Mouse (Mus musculus) frontal cortex, postnatal 14 days (tissue): ENCODE results near the gene Twist1.

Experiments used
- DNase-seq, 2 experiments: peaks; one replicate each; pipeline ENCODE4 v3.0.0; 2022; ENCODE audit warnings: low spot score in 2 of 2

Twist1 gene

DNA sequence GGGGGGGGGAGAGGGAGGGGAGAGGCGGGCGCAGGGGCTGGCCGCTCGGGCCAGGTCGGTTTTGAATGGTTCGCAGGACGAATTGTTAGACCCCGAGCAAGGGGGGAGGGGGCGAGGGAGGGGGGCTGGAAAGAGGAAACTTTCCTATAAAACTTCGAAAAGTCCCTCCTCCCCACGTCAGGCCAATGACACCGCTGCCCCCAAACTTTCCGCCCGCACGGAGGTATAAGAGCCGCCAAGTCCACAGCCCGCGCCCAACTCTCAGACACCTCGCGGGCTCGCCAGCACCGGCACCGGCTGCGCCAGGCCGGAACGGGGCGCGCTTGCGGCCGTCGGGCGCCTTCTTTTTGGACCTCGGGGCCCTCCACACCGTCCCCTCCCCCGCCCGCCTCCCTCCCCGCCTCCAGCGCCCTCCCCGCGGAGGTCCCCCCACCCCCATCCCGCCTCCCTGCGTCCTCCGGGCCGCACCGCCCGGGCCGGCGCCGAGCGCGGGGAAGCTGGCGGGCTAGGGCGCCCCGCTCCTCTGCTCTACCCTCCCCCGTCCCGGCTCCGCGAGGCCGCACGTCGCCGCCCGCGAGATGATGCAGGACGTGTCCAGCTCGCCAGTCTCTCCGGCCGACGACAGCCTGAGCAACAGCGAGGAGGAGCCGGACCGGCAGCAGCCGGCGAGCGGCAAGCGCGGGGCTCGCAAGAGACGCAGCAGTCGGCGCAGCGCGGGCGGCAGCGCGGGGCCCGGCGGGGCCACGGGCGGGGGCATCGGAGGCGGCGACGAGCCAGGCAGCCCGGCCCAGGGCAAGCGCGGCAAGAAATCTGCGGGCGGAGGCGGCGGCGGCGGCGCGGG is at the start of gene Twist1:
Gene Twist1 (plus strand): TSS at position 272 of the 841 bp plus-strand sequence.
- DNase-seq = no peak

- no peak for DNase-seq
Measured at GRCm38 (mm10) chr12:33926751-33927150, 30.7 kb upstream of the Twist1 start.

GRCm38 (mm10) chr12:33927334-33928098 is 30.0 kb upstream of the Twist1 start:
- no peak for DNase-seq

DNA sequence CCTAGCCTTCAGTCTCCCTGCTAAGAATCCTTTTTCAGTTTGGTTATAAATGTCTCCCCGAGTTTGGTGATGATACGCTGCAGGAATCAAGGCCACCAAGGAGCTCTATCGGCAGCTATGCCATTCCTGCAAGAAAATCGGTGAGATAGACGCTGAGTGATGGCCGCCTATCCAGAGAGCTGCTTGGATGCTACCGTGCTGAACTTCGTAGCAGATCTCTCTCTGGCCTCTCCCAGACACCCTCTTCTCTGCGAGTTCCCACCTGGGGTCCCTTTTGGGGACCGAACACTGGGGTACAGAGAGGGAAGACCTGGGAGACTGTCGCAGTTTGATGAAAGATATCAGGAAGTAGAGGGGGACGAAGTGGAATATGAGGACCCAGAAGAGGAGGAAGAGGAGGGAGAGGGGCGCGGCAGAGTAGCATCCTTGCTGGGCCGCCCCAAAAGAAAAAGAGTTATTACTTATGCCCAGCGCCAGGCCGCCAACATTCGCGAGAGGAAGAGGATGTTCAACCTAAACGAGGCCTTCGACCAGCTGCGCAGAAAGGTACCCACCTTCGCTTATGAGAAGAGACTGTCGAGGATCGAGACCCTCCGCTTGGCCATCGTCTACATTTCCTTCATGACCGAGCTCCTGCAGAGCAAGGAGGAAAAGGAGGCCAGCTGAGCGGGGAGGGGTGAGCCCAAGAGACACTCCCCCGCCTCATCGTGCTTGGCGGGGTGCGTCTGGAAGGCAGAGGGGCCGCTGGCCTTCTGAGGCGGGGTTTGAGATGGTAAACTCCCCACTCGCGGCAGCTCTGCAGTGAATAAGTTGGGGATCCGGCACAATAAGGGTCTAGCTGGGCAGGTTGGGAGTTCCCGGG is 28.9 kb upstream of the Twist1 start, which contains the start of gene Ferd3l:
Gene Ferd3l (plus strand): TSS at position 95 of the 862 bp plus-strand sequence.
- DNase-seq = no peak

- no peak for DNase-seq
Measured at GRCm38 (mm10) chr12:33952843-33953242, 4.6 kb upstream of the Twist1 start.

- no peak for DNase-seq
Measured at GRCm38 (mm10) chr12:33954931-33955565, 2.4 kb upstream of the Twist1 start.

- no peak for DNase-seq
Measured at GRCm38 (mm10) chr12:33955606-33956295, 1.7 kb upstream of the Twist1 start.

- DNase-seq = no peak
Measured at GRCm38 (mm10) chr12:33956576-33957399, 683 bp upstream of the Twist1 start.

DNA sequence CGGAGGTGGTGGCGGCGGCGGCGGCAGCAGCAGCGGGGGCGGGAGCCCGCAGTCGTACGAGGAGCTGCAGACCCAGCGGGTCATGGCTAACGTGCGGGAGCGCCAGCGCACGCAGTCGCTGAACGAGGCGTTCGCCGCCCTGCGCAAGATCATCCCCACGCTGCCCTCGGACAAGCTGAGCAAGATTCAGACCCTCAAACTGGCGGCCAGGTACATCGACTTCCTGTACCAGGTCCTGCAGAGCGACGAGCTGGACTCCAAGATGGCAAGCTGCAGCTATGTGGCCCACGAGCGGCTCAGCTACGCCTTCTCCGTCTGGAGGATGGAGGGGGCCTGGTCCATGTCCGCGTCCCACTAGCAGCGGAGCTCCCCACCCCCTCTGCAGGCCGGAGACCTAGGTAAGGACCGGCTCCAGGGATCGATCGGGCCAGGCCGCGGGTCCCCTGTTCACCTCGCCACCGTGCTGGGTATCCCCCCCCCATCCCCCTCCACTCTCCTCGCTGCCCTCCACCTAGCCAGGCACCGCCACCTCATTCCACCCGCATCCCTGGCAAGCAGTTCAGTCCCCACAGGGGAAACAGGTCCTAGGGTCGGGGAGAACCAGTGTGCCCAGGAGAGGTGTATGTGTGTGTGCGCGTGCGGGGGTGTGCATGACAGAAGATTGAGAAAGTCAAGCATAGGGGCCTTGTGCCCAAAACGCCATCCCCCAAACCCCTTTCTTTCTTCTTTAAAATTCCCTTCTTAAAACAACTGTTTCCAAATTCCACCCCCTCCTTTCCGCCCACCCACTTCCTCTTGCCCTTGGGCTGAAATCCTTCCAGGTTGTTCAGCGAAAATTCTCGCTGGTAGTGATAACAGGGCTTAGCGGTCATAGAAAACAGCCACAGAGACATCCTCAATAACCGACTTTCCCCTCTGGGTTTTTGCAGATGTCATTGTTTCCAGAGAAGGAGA is 1.0 kb downstream of the Twist1 start:
- DNase-seq = no peak

- DNase-seq = no peak
Measured at GRCm38 (mm10) chr12:33959206-33959605, 1.7 kb downstream of the Twist1 start.

- DNase-seq = no peak
Measured at GRCm38 (mm10) chr12:33959846-33960245, 2.4 kb downstream of the Twist1 start.

DNA sequence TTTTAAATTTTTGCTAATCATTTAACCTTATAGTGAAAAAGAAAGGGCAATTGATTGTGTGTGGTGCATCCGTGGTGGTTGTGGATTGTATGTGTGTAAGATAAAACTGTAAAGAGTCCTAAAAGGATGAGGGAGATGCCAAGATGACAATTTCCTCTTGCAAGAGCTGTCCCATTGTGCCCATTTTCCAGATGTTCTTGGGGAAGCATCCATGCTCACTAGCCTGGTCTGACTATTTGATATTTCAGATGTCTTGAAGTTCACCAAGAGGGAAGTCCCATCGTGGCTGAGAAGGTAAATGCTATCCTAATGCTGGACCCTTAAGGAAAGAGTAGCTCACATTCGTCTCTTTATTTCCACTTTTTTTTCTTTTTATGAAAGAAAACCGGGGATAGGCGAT is 3.5 kb downstream of the Twist1 start:
- DNase-seq = no peak

- no peak for DNase-seq
Measured at GRCm38 (mm10) chr12:33962118-33962772, 4.8 kb downstream of the Twist1 start.

DNA sequence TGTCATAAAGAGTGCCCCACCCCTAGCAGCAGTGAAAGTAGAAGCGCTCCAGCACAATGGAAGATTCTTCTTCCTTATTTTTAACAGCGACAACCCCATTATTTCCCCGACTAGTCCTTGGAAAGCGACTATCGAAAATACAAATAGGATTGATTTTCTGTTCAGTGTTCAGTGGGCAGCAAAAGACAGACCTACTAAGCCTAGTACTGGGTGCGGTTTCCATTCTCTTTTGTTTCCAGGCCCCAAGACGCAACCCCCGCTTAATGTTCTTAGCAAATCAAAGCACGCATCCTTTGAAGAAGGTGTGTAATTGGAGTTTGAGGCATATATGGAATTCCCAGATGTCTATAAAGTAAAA is 5.3 kb downstream of the Twist1 start:
- no peak for DNase-seq

- DNase-seq = no peak
Measured at GRCm38 (mm10) chr12:33963671-33964369, 6.3 kb downstream of the Twist1 start.

GRCm38 (mm10) chr12:33964427-33964826 is 7.0 kb downstream of the Twist1 start:
- DNase-seq = no peak

DNA sequence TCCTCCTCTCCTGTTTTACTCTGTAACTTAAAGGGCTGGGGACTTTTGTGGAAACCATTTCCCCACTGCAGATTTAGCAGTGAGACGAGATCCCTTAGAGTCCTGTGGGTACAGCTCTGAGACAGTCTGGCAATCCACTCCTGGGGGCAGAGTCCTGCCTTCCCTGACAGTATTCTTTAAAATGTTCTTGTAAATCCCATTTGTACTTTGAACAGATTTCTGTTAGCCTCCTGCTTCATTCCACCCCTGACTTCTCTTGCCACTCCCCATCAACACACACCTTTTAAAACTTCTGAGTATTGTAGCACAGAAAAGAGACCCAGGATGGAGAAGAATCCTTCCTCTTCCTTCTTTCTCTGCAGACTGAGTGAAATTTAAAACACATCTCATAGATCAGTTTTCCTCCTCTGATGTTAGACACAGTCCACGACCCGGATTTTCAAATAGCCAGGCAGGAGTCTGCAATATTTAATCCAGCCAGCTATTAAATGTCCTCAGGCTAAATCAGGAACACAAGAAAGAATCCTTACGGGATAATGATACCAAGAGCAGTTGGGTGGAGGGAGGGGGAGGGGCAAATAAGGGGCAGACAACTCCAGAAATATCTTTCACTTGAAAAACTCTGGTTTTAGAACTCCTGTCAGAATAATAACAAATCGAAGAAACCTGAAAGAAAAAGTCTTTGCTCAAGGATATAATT is 8.3 kb downstream of the Twist1 start:
- DNase-seq = no peak
